Mouse (Mus musculus) 416B (cell line): ENCODE data around the gene Fblim1.

Source experiments
- DNase-seq: peaks from one replicate; pipeline ENCODE4 v3.0.0; 2011; ENCODE audit warnings: low read depth

Fblim1 gene

DNA sequence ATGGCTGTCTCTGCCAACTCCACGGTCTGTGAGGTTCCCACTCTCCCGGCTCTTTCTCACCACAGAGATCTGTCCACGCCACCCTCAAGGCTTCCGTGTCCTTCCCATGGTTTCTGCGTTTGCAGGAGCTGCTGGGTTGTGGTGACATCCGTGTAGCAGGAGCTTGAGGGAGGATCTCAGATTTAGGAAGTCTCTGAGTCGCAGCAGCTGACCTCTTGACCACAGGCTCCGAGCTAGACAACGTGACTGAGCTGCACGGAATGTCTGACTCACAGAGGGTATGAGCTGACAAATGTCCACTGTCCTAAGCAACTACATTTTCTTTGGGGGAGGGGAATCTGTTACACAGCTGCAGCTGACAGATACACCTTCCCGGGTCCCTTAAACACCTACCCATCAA, at the start of gene Fblim1:
Fblim1 (minus strand) TSS at position 236 of the 400 bp plus-strand sequence.
- DNase-seq, result peak; percentile 95

DNA sequence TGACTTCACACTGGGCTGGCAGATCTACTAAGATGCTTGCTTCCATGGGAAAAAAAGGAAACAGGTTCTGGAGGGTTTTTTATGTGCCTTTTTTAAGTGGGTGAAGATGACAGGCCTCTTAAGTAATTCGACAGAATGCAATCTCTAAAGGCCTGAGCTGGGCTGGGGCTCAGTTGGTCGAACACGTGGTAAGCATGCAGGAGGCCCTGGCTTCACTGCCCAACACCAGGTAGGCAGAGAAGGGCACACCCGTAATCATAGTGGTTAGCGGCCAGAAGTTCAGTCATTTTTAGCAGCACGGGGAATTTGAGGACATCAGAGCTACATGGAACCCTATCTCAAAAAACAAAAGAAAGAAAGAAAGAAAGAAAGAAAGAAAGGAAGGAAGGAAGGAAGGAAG, 48.6 kb upstream of the Fblim1 start:
- no peak for DNase-seq

- DNase-seq, result no peak
These were observed 47.9 kb upstream of the Fblim1 start for GRCm38 (mm10) chr4:141653813-141654212.

DNA sequence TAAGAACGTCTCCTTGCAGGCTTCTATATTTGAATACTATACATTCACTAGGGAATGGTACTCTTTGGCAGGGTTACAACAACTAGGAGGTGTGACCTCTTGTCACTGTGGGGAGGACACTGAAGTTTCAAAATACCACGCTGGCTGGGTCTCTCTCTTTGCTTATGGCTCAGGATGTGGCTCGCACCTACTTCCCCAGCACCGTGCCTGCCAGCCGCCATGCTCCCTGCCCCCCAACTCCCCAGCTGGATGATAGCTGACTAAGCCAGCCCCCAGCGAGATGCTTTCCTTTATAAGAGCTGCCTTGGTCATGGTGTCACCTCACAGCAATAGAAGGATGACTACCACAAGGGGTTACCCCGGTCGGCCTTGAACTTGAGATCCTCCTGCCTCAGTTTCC, 47.1 kb upstream of the Fblim1 start:
- DNase-seq, result peak; percentile 68

GRCm38 (mm10) chr4:141651944-141652343, 46.0 kb upstream of the Fblim1 start:
- no peak for DNase-seq

GRCm38 (mm10) chr4:141651286-141651685, 45.4 kb upstream of the Fblim1 start:
- DNase-seq, result no peak

GRCm38 (mm10) chr4:141649244-141649643, 43.3 kb upstream of the Fblim1 start:
- DNase-seq, result no peak

DNA sequence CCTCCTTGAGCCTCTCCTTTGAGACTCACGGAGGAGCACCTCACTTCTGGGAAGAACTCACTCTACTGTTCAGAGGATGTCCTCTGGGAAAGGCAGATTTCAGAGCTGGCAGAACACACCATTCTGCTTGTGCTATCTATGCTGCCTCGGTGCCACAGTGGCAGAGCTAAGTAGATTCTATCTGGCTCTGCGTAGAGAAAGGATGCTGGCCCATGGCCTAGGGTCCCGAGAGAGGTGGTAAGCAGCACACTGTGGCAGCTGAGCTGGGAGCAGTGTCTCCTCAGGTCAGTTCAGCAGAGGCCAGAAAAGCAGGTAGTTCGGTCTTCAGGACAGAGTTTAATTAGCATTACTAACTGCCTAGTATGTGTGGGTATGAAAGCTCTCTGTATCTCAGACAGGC, 42.4 kb upstream of the Fblim1 start:
- no peak for DNase-seq

- DNase-seq, result no peak
These were observed 41.3 kb upstream of the Fblim1 start for GRCm38 (mm10) chr4:141647187-141647586.

DNA sequence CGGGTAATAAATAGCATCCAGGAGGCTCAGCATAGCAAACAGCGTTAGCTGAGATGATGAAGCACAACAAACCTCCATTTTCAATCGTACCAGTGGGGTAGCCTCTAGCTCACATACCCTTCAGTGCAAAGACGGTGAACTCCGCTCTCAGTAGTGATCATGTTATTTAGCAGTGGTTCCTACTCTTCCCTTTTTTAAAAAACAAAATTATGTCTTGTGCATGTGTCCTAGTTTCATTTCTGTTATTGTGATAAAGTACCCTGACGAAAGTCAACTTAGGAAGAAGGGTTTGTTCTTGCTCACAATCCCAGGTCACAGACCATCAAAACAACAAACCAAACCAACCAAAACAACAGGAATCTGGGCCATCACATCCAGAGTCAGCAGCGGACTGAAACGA, 40.1 kb upstream of the Fblim1 start:
- DNase-seq, result no peak

DNA sequence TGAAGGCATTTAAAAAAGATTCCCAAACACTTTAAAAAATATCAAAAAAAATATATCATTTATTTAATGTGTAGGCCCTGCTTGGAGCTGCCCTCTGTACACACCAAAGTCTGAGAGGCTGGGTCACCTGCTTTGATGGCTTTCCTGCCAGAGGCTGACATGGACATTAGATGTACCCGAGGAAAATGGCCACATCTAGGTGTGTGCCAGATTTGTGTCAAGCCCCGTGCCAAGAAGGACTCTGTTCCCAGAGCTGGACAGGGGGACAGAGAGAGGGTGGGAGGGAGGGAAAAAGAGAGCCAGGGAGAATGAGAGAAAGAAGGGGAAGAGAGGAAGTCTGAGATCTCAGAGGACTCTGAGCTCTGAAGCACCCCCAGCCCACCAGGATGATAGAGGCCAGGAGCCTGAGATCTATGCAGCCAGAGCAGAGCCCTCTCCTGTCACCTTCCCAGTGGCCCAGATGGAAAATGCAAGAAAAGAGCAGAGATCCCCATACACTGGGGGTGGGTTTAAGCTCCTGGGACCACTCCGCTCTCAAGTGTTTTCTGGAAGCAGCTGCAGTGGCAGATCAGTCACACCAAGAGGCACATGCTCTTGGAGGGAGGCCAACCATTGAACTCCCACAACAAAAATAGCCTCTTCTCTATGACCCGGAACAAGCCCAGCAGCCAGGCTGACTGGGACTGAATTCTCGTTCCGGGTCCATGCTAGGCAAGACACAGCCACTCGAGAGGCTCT, 37.4 kb upstream of the Fblim1 start:
- no peak for DNase-seq

DNA sequence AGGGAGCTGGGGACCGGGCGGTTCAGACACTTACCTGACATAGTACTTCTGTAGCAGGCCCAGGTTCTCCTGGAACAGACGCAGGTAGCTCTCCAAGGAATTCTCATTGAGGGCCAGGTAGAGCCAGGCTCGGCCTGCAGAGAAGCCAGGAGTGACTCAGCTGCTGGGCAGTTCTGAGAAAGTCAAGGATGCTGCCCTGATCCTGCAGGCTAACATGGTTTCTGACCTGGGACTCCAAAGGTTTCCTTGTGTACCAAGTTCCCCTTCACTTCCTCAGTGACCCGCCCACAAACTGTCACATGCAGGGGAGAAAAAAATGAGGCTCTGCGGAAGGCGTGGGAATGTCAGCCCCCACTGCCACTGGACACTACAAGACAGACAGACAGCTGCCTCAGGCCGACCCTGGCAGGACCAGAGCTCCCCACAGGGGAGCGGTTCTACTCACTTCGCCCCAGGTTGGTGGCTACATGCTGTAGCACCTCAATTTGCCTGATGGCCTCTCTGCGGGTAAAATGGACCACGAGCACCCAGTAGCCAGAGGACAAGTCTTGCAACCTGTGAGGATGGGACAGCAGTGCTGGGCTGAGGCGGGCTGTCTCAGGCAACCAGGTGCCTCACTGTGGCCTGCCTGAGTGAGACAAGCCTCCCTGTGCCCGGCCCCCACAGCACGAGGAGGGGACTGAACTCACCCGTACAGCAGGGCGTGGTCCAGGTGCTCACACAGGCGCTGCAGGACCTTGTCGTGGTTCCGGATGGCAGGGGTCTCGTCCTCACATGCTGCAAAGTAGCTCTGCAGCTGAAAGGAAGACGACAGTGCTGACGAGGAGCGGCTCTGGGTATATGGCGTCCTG, 36.3 kb upstream of the Fblim1 start:
- no peak for DNase-seq

GRCm38 (mm10) chr4:141641353-141641771, 35.5 kb upstream of the Fblim1 start:
- no peak for DNase-seq

GRCm38 (mm10) chr4:141639474-141639873, 33.6 kb upstream of the Fblim1 start:
- no peak for DNase-seq

GRCm38 (mm10) chr4:141636693-141637092, 30.8 kb upstream of the Fblim1 start:
- no peak for DNase-seq

DNA sequence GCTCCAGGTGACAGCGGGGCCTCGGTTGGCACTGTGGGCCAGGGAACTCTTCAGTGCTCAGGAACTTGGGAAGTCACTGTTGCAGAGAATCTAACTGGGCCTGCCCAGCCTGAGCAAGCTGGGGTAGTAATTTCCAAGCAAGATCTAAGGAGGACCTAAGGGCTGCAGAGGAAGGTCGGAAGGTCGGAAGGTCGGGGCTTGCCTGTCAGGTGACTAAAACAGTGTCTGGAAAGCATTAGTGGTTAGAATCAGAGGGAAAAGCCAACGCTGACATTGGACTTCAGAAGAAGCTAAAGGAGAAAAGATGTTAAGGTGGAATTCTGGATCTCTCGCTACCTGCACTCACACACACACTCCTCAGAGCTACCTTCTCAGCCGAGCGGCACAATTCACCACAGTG, 30.1 kb upstream of the Fblim1 start:
- DNase-seq, result no peak

DNA sequence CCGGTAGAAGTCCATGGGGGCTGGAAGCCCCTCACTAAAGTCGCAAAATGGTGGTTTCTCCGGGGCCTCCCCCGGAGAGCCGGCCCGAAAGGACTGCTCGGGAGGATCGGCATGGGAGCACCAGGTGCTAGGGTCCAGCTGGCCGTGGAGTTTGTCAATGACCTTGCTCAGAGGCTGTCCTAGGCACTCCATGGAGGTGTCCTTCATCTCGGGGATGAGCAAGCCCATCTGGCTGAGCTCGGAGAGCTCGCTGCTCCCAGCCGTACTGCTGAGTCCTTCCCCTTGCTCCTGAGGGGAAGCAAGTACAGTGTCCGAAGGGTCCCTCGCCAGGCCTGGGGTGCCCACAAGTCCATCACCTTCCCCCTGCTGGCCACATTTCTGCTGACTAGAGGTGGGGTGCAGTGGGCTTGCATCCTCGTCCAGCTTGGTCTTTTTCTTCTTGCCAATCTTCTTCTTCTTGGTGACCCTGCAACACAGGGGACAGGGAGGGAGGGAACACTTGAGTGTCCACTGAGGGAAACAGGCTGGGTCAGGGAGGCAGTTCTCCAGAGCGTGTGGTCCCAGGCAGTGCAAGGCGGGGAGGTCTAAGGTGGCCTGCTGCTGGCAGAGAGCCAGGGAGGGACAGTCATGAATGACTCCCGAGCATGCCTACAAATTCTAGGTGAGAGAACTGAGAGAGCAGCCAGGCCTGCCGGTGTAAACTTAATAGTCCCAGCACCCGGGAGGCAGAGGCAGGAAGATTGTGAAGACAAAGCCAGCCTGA, 26.4 kb upstream of the Fblim1 start:
- DNase-seq, result no peak

- DNase-seq, result no peak
These were observed 25.4 kb upstream of the Fblim1 start for GRCm38 (mm10) chr4:141631250-141631649.

DNA sequence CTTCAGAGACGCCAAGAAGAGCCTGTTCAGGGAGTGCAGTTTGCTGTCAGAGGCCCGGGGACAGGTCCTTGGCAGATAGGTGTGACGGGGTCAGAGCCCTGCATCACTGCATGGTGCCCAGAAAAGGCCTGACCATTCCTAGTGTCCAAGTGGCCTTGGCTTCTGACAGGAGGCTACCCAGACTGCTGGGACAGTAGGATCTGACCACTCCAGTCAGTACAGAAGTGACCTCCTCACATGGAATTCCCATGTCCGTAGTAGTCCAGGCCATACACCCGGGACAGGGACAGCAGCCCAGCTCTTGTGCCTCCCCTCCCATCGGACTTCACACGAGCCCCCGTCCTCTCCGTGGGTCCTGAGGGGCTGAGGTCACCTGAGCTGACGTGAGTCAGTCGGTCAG, 24.1 kb upstream of the Fblim1 start:
- DNase-seq, result no peak

DNA sequence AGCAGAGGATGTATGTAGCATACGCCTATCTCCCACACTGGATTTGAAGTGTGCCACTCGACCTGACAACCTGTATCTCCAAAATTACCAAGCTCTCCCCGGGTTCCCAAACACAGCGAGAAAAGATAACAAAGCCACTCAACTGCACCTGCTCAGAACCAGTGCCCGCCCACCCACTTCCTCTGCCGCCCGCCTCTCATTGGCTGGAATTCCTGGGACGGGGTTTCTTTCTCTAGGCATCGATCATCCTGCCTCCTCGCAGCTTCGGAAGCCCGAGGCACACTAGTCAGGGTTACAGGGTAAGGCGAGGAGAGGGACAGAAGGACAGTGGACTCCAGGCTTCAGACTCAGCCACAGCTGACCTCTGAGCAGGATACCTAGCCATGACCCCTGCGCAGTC, 22.8 kb upstream of the Fblim1 start:
- no peak for DNase-seq

- DNase-seq, result no peak
These were observed 21.6 kb upstream of the Fblim1 start for GRCm38 (mm10) chr4:141627502-141627901.

- DNase-seq, result no peak
These were observed 20.1 kb upstream of the Fblim1 start for GRCm38 (mm10) chr4:141625774-141626550.
